Mouse (Mus musculus) cerebellum, adult 18-20 months (tissue): Measurements from ENCODE around the gene Oxnad1.
A peak's percentile ranks its signal among the peaks of the same experiment; 100 is the strongest.
"Not testable (repeated sequence)": the region's sequence is repeated elsewhere in the genome, so short reads cannot be mapped to it uniquely, and the experiment has no call there.

Experiments used
- DNase-seq, 2 experiments: peaks; one replicate each; pipeline ENCODE4 v3.0.0; 2021

The Oxnad1 gene

GRCm38 (mm10) chr14:32091704-32092103 is 6.5 kb downstream of the Oxnad1 start:
- DNase-seq: no peak

- no peak for DNase-seq
Measured at GRCm38 (mm10) chr14:32093018-32093417, 7.8 kb downstream of the Oxnad1 start.

- no peak for DNase-seq
Measured at GRCm38 (mm10) chr14:32093500-32094117, 8.4 kb downstream of the Oxnad1 start.

- DNase-seq: no peak
Measured at GRCm38 (mm10) chr14:32095646-32096045, 10.5 kb downstream of the Oxnad1 start.

- DNase-seq: no peak
Measured at GRCm38 (mm10) chr14:32096740-32097139, 11.6 kb downstream of the Oxnad1 start.

- DNase-seq: no peak
Measured at GRCm38 (mm10) chr14:32097691-32098090, 12.5 kb downstream of the Oxnad1 start.

- no peak for DNase-seq
Measured at GRCm38 (mm10) chr14:32098951-32099350, 13.8 kb downstream of the Oxnad1 start.

GRCm38 (mm10) chr14:32103556-32103955 is 18.4 kb downstream of the Oxnad1 start:
- no peak for DNase-seq

GRCm38 (mm10) chr14:32105663-32106062 is 20.5 kb downstream of the Oxnad1 start:
- DNase-seq: no peak

GRCm38 (mm10) chr14:32106911-32107310 is 21.7 kb downstream of the Oxnad1 start:
- no peak for DNase-seq

- DNase-seq: not testable (repeated sequence)
Measured at GRCm38 (mm10) chr14:32112124-32112523, 26.9 kb downstream of the Oxnad1 start.

GRCm38 (mm10) chr14:32120940-32121919 is 36.1 kb downstream of the Oxnad1 start:
- DNase-seq: no peak

GRCm38 (mm10) chr14:32121920-32122315 is 36.7 kb downstream of the Oxnad1 start:
- peak; percentile 7 to 20 for DNase-seq

GRCm38 (mm10) chr14:32124261-32124660 is 39.1 kb downstream of the Oxnad1 start:
- DNase-seq: no peak

GRCm38 (mm10) chr14:32125256-32125655 is 40.1 kb downstream of the Oxnad1 start:
- DNase-seq: not testable (repeated sequence)

GRCm38 (mm10) chr14:32128409-32128808 is 43.2 kb downstream of the Oxnad1 start:
- no peak for DNase-seq

GRCm38 (mm10) chr14:32131836-32132235 is 46.7 kb downstream of the Oxnad1 start:
- no peak for DNase-seq

- no peak for DNase-seq
Measured at GRCm38 (mm10) chr14:32134293-32134692, 49.1 kb downstream of the Oxnad1 start.

GRCm38 (mm10) chr14:32136467-32136866 is 51.3 kb downstream of the Oxnad1 start:
- not testable (repeated sequence) for DNase-seq

- no peak for DNase-seq
Measured at GRCm38 (mm10) chr14:32140359-32140965, 55.3 kb downstream of the Oxnad1 start.

GRCm38 (mm10) chr14:32141723-32142122 is 56.5 kb downstream of the Oxnad1 start, which contains the start of gene Msmb:
TSS of gene Msmb (plus strand) at chr14:32142023.
- no peak for DNase-seq

GRCm38 (mm10) chr14:32144734-32145133 is 59.6 kb downstream of the Oxnad1 start:
- no peak for DNase-seq

GRCm38 (mm10) chr14:32145401-32145800 is 60.2 kb downstream of the Oxnad1 start:
- DNase-seq: no peak
